Mouse (Mus musculus) telencephalon, adult 2 months (tissue): ENCODE data around the gene Timp4.

Experiments
- DNase-seq: peaks from one replicate; pipeline ENCODE4 v3.0.0-alpha.2; 2011; ENCODE audit warnings: low read depth, low spot score

Gene Timp4

GRCm38 (mm10) chr6:115252099-115252873 lies at the start of gene Timp4:
Gene Timp4 (minus strand): TSS chr6:115252205.
- no peak for DNase-seq

- no peak for DNase-seq
Measured at GRCm38 (mm10) chr6:115293877-115294276, 41.9 kb upstream of the Timp4 start.

- peak; percentile 84 for DNase-seq
Measured at GRCm38 (mm10) chr6:115292621-115293020, 40.6 kb upstream of the Timp4 start.

DNA sequence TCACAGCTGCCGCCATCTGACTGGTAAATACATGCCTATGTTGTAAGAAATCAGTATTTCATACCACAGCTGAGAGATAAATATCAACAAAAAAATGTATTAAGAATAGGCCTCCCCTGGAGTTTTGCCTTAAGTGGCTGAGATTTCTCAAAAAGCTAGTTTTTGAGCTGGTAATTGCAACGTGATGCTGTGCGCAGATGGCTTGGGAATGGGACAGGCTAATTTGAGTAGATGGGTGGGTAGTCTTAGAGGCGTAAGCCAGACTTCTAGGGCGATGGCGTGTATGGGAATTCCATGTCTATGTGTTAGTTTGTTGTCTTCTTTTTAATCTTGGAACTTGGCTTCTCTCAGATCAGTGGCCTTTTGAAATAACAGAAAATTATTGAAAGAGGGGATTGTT lies 39.8 kb upstream of the Timp4 start:
- peak; percentile 80 for DNase-seq

DNA sequence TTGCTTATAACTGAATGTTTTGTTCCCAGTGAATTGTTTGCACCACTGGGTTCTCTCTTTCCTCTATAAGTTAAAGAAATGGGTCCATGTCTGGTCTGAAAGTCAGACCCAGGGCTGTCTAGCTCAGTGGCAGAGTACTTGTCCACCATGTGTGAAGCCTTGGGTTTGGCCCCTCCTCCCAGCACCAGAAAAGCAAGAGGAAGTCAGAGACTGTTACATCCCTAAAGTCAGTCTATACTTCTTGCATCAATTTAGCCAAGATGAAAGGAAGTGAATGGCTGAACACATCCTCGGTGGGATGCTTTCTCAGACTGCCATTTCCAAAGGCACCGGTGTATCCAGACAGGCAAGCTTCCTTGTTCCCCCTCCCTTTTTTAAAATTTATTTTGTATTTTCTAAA lies 39.1 kb upstream of the Timp4 start:
- no peak for DNase-seq

- no peak for DNase-seq
Measured at GRCm38 (mm10) chr6:115290561-115290960, 38.6 kb upstream of the Timp4 start.

GRCm38 (mm10) chr6:115288223-115288622 lies 36.2 kb upstream of the Timp4 start:
- no peak for DNase-seq

DNA sequence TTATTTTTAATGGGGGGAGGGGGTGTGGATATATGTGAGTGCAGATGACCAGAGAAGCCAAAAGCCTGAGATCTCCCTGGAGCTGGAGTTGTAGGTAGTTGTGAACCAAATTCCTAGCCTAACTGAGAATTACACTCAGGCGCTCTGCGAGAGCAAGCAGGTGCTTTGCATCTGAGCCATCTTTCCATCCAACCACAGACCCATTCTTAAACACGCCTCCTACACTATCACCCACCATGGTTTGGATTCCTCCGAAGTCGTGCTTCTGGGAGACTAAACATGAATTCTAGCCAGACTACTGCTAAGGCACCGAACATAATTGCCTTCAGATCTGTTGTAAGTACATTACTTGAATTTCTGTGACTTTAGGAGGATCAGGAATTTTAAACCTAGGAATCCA lies 34.4 kb upstream of the Timp4 start:
- peak; percentile 92 for DNase-seq

DNA sequence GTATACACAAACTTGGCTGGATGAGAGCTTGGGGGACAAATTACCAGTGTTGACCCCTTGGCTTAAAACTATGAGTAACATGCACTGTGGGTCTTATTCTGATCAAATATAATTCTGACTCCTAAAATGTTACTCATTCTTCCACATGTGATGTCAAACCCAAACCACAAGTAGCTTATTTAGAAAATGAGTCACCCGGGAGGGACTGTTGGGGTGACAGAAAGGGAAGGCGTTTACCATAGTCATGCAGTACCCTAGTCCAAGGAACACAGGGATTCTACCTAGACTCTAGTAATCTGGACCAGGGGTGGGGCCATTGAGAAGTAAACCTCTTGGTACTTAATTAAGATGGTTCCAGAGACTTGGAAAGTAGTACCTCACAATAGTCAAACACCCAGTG lies 32.1 kb upstream of the Timp4 start:
- no peak for DNase-seq

DNA sequence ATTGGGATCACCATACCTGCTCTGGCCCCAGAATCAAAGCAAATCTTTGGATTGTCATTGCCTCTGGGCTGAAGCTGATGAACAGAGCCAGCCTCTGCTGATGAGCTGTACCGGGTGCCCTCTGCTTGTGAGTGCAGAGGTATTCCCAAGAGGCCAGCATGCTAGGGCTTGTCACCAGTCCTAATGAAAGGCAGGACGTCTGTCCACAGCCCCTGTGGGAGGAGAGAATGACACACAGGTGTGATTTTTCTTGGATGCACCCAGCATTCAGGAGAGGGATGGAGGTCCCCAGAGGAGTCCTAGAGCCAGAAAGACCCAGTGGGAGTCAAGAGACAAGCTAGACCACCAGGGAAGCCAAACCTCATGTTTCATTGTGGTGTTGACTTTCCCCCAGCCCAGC lies 27.6 kb upstream of the Timp4 start:
- no peak for DNase-seq

GRCm38 (mm10) chr6:115278086-115278485 lies 26.1 kb upstream of the Timp4 start:
- no peak for DNase-seq

DNA sequence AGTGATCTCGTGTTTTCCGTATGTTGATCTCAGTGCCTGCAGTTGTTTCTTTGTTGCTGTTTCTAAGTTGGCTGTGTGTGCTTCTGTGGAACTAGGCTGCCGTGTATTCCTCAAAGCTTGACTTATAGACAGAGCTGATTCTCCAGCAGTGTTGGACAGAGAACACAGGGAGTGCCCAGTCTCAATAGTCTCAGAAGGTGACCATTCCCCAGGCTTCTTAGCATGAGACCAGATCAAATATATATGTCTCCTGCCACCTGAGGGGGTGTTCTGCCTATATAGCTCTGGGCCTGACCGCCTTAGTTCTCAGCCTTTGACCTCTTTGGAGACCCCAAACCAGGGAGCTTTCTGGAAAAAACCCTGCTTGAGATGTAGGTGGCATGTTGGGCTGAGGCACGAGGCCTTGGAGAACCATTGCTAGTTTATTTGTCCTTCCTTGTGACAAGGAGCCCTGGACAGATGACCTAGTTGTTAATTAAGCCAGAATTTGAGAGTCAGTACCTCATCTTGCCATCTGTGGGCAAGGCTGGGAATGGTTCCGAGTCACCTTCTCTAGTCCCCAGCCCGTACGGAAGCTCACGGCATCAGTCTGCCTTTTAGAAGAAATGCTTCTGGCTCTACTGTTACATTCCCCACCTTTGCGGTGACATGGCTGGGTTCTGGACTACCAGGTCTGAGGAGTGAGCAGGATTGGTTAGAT lies 23.3 kb upstream of the Timp4 start:
- no peak for DNase-seq

DNA sequence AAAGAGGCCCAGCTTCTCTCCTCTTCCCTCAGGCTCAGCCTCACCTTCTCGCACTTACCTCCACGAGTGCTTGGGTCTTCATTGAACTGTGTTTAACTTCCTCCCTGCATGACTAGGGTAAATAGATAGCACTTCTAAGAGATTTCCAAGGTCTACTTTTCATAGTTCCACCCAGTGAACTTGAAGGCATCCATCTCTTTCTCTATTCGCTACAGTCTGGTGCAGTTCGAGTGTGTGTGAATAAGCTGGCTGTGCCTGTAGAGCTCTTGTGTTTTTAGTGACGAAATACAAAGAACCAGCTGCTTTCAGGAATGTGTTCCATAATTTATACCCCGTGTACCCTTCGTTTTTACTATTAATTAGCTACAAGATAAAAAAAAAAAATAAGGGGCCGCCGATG lies 22.7 kb upstream of the Timp4 start:
- DNase-seq = no peak

GRCm38 (mm10) chr6:115273346-115273745 lies 21.3 kb upstream of the Timp4 start:
- no peak for DNase-seq

GRCm38 (mm10) chr6:115271866-115272271 lies 19.9 kb upstream of the Timp4 start:
- no peak for DNase-seq

DNA sequence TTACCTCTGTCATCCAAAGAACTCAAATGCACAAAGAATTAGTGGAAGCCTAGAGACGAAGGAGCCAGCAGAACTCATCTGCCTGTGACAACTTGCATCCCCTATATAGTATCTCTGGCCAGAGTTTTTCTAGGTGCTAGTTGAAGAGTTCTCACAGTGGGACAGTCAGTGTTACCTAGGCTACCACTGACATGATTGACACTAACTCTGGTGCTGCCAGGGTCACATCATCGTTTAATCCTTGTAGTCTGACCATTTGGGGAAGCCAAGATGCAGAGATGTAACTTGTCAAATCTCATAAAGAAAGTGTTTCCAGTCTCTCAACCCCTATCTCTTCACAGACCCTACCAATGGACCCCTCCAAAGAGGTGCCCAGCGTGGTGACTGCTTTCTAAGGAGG lies 19.3 kb upstream of the Timp4 start:
- DNase-seq = no peak

DNA sequence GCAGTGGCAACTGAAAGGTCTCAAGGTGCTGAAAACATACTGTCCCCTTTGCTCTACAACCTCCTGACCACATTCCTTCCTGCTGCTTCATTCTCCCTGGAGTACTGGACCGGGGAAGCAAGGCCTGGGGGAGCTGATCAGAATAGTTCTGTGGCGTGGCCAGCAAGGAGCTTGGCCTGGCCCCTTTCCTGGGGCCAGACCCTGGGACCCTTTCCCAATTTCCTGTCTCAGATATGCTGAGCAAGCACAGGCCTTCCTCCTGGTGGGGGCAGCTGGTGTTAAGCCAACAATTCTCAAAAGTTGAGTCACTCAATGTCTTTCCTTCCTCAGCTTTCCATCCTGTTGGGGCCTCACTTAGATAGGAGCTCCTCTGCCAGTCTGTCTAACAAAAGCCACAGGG lies 18.1 kb upstream of the Timp4 start:
- DNase-seq = no peak

DNA sequence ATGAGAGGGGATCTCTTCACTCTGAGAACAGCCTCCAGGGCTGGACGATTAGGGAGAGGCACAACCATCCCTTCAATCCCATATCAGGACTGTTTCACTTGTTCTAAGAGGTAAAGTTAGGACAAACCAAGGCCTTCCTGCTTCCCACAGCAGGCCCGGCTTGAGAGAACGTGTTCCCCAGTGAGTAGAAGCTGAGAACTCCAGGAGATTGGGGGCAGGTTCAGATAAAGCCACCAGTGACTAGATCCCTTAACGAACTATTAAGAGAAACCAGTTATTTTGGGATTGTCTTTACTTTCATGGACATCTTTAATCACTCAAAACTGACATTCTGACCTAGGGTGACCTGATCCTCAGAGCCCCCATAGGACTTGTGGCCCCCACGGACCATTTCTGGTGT lies 17.6 kb upstream of the Timp4 start:
- no peak for DNase-seq

DNA sequence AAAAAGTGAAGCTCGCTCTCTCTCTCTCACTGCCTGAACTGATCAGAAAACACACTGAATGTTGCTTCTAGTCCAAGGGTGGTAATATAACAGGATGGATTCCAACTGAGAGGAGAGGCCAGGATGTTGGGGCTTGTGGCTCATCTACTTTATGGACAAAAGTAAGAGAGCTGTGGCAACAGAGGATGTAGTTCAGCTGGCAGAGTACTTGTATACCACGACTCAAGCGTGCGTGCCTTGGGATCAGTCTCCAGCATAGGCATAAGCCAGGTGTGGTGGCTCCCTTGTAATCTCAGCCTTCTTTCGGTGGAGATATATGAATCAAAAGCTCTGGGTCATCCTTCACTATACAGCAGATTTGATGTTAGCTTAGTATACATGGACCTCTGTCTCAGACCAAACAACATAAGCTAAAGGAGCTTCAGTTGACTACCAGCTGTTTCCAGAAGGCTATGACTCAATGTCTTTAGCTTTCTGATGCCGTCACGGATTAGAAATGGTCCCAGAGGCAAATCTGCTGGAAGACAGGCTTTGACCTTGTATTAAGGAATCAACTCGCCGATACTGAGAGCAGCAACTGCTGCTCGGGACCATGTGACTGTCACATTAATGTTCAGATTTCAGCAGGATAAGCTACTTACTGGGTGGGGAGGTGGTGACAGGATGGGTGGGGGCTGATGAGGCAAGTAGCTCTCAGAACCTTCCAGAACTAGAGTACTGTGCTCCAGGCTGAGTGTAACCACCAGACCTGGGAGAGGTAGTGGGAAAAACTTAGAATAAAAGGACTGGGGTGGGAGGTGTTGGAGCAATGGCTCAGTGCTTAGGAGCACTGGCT lies 16.8 kb upstream of the Timp4 start:
- no peak for DNase-seq

DNA sequence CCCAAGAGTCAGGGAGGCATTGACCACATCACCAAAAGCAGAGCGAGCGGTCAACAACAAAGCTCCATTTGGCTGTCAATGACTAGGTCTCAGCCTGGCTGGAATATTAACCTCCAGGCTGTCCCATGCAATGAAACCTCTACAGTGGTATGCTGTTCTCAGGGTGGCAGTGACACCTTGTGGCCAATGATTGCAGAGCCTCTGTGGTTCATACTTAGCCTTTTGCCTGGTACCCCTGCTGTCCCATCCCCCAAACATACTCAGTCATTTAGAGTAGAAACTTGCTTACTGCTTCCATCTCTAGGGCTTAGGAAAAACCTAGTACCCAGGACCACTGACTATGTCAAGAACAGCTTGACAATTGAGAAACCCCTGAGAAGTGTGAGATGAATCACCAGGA lies 15.9 kb upstream of the Timp4 start:
- DNase-seq = no peak

DNA sequence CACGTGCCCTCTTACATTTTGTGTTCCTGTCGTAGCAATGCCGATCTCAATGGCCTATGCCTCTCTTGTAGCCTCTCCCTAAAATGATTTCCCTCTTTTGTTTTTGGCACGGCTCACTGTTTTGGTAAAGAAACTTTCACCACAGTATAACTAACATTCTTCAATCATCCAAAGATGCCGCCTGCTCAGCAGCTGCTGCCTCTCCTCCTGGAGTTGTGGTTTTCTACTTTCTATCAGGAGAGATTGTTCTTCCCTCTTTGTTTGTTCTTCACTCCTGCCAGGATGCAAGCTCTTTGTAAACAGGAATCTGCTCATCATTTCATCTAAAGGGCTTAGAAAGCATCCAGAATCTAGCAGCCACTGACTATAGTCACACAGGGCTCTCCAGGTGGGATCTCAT lies 14.8 kb upstream of the Timp4 start:
- DNase-seq = no peak

DNA sequence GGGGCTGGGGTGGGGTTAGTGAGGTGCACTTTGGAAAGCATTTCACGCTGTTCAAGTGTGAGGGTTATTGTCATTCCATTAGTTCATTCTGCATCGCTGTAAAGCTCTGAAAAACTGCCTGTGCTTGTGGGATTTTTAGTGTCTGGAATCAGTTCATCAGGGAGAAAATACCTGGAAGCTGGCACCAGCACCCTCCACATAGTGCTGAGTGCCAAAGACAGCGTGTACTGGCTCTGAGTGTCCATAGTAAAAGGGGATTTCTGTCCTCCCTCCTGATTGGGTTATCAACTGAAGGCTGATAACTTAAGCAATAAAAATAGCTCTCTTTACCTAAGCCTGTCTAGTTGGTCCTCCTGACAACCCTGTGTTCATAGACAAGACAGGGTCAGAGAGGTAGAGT lies 8.5 kb upstream of the Timp4 start:
- no peak for DNase-seq
